Mouse (Mus musculus) embryonic fibroblast, embryonic 13.5 days (primary cell): ENCODE data around the gene Supt20.

Experiments used
- CTCF ChIP-seq: IDR thresholded peaks from 2 replicates; pipeline ENCODE4 v1.5.1; 2011; ENCODE audit warnings: mild to moderate bottlenecking, control low read depth, low read length, moderate library complexity, borderline replicate concordance; ENCODE audit not compliant: insufficient read depth
- POLR2A ChIP-seq: IDR thresholded peaks from 2 replicates; pipeline ENCODE4 v1.6.1; 2011; ENCODE audit warnings: low read depth, mild to moderate bottlenecking, control low read depth, low read length, moderate library complexity

DNA sequence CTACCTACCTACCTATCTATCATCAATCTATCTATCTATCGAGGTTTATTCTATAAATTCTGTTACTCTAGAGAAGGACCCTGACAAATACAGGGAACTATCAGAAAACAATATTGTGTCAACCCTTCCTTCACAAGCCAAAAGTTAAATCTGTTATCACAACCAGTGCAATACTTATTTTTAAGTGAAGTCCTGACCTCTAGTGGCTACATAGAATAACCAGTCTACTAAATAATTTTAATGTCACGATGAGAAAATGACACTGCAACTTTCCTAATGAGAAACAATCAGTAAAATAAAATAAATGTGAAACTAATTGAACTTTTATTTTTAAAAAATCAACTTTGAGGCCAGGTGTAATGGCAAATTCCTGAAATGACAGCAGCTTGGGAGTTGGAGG lies 3.5 kb upstream of the Supt20 start:
- TF ChIP-seq POLR2A, result no peak
- TF ChIP-seq CTCF, result no peak
